Mouse (Mus musculus) adrenal gland, postnatal 14 days (tissue): ENCODE measurements around the gene Psmd10. TPM values are rescaled to one million over a fixed set of nuclear protein-coding genes. Genes with fewer than 3 reads are reported as not detected.

Experiments used
- DNase-seq: peaks from one replicate; pipeline ENCODE4 v3.0.0; 2021; ENCODE audit warnings: mixed read lengths
- long read RNA-seq, 2 experiments: library from polyadenylated mRNA; stranded (forward); transcript quantifications; one replicate each; pipeline ENCODE4 v2.0.0; 2021
- total RNA-seq: library from RNA; stranded (reverse); gene quantifications from 2 replicates; pipeline ENCODE4 v1.2.3, GENCODE M21; 2021

Psmd10 gene
- 22.5 and 25.3 TPM in 2 replicates for total RNA-seq
- long read RNA-seq, experiment 1, transcript Psmd10-201 (5 exons, 1,430 nt): major isoform, 50 of 61 reads
- long read RNA-seq, experiment 1, transcript Psmd10-202 (5 exons, 1,390 nt): minor isoform, 9 of 61 reads
- long read RNA-seq, experiment 1, partial matches to known transcripts: 0 of 61 reads
- long read RNA-seq, experiment 1, other reads (novel, unspliced or antisense): 2 of 61 reads
- long read RNA-seq, experiment 2, transcript Psmd10-201 (5 exons, 1,430 nt): major isoform, 34 of 42 reads
- long read RNA-seq, experiment 2, transcript Psmd10-202 (5 exons, 1,390 nt): minor isoform, 6 of 42 reads
- long read RNA-seq, experiment 2, partial matches to known transcripts: 1 of 42 reads
- long read RNA-seq, experiment 2, other reads (novel, unspliced or antisense): 1 of 42 reads

DNA sequence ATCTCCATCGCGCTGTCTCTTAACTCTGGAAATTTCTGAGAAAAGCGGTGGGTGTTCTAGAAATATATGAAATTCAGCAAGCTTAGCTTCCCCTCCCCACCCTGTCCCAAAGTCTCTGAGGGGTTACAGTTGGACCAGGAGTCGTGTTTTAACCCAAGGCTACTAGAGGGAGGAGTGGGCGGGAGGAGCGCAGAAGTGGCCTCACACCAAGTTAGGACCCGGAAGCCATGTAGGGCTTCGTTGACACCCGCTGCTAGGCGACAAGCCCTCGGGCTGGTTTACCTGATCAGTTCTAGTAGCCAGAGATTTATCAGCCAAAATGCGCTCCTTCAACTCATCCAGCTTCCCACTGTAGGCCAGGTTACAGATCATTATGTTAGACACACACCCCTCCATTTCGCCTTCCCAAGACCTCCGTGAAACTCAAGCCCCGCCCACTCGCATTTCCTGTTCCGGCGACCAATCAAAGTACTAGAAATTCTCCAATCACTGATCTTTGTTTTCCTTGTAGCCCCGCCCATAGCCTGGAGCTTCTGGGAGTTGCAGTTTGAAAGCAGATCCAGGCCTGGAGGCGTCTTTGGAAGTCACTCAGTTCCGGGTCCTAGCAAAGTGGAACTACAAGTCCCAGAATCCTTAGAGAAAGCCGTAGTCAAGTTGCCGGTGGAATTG is at the start of gene Psmd10, which contains the start of gene Atg4a:
Gene Psmd10 (minus strand): TSS at position 457 of the 669 bp plus-strand sequence.
Gene Atg4a (plus strand): TSS at position 636 of the 669 bp plus-strand sequence.
- peak; percentile 91 for DNase-seq

DNA sequence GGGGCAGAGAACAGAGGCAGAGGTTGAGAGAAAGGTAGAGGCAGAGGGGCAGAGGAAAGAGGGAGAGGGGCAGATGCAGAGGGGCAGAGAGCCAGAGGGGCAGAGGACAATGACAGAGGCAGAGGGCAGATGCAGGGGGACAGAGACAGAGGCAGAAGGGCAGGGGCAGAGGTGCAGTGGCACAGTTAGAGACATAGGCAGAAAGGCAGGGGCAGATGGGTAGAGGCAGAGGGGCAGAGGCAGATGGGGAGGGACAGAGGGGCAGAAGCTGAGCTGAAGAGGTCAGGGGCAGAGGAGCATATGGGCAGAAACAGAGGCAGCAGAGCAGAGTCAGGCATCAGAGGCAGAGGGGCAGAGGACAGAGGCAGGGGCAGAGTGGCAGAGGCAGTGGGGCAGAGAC is 42.4 kb upstream of the Psmd10 start:
- DNase-seq: no peak

DNA sequence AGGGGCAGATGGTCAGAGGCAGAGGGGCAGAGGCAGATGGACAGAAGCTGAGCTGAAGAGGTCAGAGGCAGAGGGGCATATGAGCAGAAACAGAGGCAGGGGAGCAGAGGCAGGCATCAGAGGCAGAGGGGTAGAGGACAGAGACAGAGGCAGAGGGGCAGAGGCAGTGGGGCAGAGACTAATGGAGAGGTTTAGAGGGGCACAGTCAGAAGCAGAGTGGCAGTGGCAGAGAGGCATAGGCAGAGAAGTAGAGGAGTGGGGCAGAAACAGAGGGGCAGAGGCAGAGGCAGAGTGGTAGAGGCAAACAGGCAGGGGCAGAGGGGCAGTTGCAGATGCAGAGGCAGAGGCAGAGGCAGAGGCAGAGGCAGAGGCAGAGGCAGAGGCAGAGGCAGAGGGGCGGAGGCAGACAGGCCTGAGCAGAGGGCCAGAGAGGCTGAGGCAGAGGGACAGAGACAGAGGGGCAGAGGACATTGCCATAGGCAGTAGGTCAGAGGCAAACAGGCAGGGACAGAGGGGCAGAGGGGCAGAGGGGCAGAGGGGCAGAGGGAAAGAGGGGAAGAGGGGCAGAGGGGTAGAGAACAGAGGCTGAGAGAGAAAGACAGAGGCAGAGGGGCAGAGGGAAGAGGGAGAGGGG is 41.5 kb upstream of the Psmd10 start:
- DNase-seq: no peak

DNA sequence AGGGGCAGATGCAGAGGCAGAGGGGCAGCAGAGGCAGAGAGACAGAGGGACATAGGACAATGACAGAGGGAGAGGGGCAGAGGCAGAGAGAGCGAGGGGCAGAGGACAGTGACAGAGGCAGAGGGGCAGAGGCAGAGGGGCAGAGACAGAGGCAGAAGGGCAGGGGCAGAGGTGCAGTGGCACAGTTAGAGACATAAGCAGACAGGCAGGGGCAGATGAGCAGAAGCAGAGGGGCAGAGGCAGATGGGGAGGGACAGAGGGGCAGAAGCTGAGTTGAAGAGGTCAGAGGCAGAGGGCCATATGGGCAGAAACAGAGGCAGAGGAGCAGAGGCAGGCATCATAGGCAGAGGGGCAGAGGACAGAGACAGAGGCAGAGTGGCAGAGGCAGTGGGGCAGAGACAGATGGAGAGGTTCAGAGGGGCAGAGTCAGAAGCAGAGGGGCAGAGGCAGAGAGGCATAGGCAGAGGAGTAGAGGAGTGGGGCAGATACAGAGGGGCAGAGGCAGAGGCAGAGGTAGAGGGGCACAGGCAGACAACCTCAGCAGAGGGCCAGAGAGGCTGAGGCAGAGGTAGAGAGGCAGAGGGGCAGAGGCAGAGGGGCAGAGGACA is 40.5 kb upstream of the Psmd10 start:
- DNase-seq: no peak

DNA sequence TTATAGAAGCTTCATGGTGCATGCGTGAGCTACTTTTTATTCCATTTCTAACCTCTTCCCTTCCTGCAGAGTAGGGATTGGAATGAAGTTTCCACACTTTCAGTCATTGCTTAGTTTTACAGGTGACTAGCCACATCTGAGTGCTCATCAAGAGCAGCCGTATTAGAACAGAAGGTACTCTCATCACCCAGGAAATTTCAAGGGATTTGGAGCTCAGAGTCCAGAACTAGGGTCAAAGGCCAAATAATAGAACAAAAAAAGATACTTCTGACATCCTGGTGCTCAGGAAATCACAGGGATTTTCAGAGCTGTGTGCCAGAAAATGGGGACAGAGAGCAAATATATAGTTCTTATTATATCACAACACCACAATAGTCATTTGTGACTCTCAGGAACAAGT is 28.7 kb upstream of the Psmd10 start:
- no peak for DNase-seq

DNA sequence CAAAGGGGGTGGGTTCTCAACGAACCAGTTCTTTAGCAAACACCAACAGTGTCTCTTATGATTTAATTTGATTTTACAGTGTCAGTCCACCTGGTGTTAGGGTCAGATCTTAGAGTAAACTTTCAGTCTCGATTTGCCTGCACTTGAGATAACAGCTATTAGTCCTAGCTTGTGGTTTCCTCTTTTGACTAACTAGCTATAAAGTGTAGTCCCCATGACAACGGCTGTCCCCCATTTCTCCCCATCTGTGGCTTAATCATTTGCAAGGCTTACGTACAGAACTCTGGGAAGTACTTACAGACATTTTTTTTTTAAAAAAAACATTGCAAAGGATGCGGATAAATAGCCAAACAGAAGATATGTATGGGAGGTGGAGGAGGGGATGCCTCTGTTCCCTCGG is 28.3 kb upstream of the Psmd10 start:
- DNase-seq: no peak

DNA sequence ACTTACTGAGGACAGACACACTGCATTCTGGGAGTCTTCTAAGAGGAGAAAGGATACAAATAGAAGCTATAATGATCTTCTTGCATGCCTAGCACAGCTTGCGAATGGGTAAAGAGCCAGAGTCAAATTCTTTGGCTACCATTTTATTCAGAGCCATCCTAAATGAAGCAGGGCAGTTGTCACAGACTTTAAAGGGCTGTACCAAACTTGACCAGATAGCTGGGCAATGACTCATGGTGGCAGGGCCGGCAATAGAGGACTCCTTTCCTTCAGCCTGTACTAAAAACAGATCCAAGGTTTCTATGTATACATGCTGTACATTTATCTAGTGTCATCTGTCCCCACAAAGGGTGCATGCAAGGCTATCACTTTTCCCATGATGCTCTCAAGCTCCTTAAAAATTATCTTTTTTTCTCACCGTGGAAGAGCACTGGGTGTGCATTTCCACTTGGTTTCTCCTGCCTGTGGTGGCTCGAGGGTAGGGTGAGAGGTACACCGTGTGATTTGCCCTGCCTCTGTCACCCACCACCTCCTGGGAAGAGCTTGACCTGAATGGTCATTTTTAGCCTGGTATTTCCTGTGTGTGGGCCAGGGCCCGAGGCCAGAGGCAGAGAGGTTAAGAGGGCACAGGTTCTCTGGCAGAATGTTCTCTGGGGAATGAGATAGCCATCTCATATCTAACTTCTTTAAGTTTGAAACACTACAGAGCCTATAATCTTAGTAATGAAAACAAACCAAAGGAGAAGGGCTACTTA is 26.9 kb upstream of the Psmd10 start:
- DNase-seq: peak; percentile 29

DNA sequence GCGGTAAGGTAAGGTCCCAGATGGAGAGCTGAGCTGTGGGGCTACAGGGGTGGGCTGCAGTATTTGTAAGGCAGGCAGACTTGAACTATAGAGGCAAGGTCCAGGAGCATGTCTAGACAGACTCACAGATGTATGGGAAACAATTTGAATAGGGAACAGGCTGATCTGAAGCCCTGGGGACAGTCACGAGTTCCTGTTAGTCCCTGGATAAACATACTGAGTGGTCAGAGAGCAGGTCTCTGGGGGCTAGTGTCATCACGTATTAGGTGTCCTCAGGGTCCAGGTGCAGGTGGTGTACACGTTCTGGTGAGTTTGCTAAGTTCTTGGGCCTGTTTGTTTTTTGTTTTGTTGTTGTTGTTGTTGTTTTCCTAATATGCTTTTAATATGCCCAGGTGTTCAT is 23.6 kb upstream of the Psmd10 start:
- DNase-seq: no peak

DNA sequence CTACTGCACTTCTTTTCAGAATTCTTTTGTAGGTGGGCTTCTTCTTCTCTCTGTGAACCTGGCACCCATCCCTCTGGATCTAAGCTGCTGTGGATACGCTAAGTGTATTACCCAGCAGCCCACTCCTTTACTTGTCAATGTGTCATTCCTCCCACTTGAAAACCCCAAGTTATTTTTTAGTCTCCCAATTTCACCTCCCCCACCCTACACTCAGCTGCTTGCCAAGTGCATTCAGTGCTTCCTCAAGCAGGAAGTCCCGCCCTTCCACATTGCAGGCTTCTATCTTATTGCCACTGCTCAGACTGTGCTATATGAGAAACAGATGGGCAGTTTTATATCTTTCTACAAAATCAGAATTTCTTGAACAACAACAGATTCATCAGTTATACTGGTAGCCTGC is 23.0 kb upstream of the Psmd10 start:
- peak; percentile 12 for DNase-seq

DNA sequence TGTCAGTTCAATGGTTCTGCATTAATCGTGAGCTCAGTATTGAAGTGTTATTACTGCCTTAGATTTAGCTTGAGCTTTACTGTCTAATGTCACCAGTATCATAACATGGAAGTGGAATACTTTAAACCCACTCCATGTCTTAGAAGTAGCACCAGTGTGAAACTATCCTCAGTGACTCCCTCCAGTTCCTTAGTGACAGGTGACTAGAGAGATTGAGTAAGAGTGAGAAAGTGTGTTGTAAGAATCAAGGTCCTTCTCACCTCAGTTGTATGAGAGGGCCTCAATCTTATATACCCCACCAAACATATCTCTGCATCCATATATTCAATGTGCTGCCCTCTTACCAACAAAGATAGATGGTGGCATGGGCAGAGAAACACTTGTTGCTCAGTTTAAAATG is 22.4 kb upstream of the Psmd10 start:
- DNase-seq: no peak

DNA sequence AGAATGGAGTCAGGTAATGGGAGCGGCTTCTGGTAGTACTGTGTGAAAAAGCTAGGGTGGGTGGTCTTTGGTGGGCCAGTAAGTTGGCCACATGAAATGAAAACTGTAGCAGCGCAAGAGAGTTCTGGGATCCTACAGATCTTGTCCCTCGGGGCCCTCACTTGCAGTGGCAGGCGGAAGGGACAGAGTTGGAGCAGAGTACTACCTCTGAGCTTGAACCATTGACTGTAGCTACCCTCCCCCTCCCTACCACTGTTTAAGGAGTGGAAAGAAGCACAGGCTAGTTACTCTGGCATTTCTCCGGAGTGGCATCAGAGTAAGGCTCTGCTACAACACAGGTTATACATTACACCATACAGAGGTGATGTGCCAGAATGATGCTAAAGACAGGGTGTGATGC is 431 bp upstream of the Psmd10 start:
- no peak for DNase-seq

DNA sequence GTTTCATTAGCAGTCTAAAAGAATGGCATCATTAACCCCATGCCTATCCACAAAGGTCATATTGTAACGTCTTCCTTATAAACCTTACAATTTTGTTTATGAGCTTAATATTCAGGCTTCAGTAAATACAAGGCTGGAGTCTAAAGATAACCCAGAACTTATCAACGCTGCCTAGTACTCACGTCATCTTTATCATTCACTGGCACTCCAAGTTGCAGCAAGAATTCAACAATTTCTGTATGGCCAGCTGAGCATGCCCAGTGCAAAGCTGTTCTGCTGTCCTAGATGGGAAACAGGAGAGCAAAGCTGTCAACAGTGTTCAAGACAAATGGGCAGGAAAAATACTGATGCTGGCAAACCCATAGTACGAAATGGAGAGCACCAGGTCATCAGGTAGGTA is 2.9 kb downstream of the Psmd10 start:
- no peak for DNase-seq

DNA sequence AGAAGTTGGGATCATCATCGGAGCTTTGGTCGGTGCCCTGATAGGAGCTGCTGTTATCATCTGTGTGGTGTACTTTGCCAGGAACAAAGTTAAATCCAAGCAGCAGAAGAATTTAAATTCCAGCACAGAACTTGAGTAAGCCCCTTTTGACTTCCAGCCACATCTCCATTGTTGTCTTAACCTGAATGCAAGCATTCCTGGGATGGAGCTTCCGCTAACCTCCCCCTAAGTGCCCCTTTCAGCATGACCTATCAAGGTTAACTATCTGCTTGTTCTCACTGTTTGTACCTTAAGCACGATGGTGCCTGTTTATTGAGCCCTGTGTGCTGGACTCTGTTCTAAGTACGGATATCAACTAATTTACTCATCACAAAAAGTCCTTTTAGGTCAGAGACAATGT is 20.3 kb downstream of the Psmd10 start:
- no peak for DNase-seq

DNA sequence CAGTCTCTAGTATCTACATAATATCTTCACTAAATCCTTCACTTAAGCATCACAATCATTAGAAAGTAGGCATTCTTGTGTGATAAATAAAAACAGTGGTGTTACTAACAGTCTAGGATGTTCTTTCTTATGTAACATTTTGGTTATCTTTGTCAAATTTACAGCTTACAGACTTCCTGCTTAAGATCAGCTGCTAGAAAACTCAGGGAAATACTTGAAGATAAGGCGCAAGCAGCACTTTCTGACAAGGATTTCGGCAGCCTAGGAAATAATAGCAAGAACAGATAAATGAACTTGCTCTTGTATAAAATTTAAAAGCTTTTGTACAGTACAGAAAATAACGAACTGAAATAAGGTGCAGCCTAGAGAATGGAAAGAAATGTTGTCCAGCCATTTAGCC is 23.3 kb downstream of the Psmd10 start:
- no peak for DNase-seq

DNA sequence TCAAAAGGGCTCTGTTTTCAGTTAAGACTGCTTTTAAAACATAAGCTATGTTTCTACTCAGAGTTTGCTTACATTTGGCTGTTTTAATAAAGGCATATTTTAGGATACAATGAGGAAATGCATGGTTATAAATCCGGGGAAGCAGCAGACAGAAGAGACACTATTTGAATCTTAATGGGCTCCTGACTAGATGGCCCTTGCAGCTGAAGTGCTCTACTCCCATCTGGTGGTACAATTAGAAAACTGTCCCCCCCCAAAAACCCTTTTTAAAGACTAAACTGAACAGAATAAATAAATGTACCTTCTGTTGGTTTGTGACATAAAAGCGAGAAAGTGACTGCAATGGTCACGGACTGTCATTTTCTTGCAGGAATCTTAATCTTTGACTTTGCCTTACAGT is 24.5 kb downstream of the Psmd10 start:
- DNase-seq: no peak

DNA sequence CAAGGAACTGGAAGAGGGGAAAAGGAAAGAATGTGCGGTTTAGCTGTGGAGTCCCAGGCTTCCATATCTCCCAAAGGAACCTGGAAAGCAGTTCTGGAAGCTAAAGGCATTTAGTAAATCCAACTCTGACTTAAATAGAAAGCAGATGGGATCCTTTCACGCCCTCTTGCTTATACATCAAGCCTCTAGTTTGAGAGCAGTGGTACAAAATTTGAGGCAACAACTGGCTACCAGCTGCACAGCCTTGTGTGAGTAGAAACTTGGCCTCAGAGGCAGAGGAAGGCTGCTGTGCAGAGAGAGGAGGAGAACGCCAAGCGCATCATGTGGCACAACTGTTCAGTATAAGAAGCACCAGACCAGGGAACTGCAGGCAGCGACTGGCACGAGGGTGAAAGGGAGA is 35.2 kb downstream of the Psmd10 start:
- no peak for DNase-seq

DNA sequence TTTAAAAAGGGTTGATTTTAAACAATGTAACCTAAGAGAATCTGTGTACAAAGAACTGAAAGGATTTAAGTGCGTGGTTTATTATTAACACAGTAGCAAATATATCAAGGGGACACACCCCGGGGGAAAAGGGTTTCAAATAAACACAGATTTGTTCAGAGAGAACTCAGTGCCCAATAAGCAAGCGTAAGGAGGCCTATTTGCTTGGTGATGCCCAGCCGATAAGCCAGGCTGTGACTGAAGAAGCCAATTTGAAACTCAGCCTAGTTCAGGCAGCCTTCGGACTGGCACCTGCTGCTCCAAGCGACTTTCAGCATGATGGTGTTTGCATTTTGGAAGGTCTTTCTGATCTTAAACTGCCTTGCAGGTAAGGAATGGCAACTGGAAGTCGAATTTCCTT is 49.2 kb downstream of the Psmd10 start, which contains the start of gene Vsig1:
Gene Vsig1 (plus strand): TSS at position 249 of the 400 bp plus-strand sequence.
- DNase-seq: no peak

DNA sequence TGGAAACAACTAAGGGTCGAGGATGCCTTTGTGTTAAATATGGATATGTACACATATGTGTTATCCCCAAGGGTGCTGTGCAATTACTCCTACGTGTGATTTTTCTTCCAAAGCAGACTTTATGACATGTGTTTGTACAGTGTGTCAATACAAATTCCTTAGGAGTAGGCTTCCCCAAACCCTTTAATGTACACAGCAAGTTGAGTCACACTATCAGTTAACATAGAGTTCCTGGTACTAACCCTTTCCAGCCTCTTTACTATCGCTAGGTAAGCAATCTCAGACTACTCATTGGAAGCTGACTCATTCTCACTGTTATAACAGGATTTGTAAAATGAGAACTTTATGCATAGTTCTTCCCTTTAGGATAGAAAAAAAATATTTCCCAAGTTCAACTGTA is 53.0 kb downstream of the Psmd10 start:
- no peak for DNase-seq
